In the genomic region with DNA sequence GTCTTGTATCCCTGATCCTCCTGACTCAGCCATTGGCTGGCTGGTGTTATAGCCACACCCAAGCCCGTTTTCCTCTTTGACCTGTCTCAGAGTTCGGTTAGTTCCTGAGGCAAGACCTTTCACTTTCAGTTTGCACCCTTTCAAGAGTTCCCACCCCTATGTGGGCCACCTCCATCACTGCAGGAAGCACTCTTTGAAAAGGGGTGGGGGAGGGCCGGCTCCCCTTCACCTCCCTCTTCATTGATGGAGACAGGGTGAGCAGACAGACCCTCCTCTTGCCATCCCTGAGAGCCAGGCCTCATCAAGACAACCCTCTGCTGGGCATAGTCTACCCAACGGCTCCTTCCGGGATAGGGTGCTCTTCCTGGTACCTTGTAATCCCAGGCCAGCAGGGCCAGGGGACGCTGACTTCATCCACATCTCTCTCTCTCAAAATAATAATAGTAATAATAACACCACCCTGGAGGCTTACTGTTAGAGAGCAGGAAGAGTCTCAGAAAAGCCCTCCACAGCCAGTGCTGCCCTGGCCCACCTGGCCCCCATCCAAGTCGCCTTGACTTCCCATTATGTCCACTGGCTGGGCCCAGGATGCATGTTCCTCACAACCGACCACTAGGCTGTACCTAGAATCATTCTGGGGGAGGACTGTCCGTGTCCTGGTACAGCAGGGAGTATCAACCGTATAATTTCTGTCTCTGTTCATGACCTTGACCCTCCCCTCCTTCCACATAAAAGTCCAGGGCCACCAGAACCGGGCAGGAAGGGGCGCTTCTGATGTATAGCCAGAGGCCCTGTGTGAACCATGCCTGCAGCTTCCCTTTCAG, we compare ENCODE assay signal across 8 mouse cellular contexts. TPM values are rescaled to one million over a fixed set of nuclear protein-coding genes. Genes with fewer than 3 reads are reported as not detected.
A peak's percentile ranks its signal among the peaks of the same experiment; 100 is the strongest.
DNase-seq lines count a peak whose midpoint lies in the region; ATAC-seq and TF ChIP-seq lines count a peak whose summit lies in the region.

No protein-coding gene starts in this region.

- no peak for TF ChIP-seq POLR2A in ES-Bruce4 (IDR thresholded peaks at IDR 0.05; ENCODE audit: insufficient read depth, low read length)
- TF ChIP-seq POLR2A in cortical plate, adult 2 months (IDR thresholded peaks at IDR 0.05; ENCODE audit: extremely low read depth, insufficient read depth, low read length): no peak

- no peak for TF ChIP-seq EP300 in ES-Bruce4 (IDR thresholded peaks at IDR 0.05; ENCODE audit: insufficient read depth, low read depth, low read length)

- H3K9me3 ChIP-seq in ES-Bruce4 (replicated peaks; ENCODE audit: control insufficient read depth, insufficient read depth, low read length, poor library complexity, severe bottlenecking): no peaks in the 10 kb centered on the region
- no peaks in the 10 kb centered on the region for H3K9me3 ChIP-seq in heart, embryonic 16.5 days (replicated peaks; ENCODE audit: control insufficient read depth, low read length)

- no peak for TF ChIP-seq CTCF in ES-Bruce4 (IDR thresholded peaks at IDR 0.05; ENCODE audit: low read depth, low read length)
- TF ChIP-seq CTCF in cortical plate, adult 2 months (IDR thresholded peaks at IDR 0.05; ENCODE audit: extremely low read depth, insufficient read depth, low read length): no peak

- 0 out of 2 replicates have a peak, but pooled peaks cover 3% of the 10 kb centered on the region for H3K36me3 ChIP-seq in ES-Bruce4 (ENCODE audit: control insufficient read depth, insufficient read depth, low read length, poor library complexity, severe bottlenecking)
- peaks cover 8% of the 10 kb centered on the region for H3K36me3 ChIP-seq in heart, embryonic 16.5 days (ENCODE audit: control insufficient read depth, insufficient read depth)

- DNase-seq in embryo, embryonic 10.5 days (ENCODE audit: low spot score): peak; percentile 39
- DNase-seq in embryo, embryonic 9.5 days (ENCODE audit: extremely low spot score): no peak
- peak; percentile 56 for DNase-seq in kidney, postnatal 14 days
- DNase-seq in thymus, adult 18-20 months: peak; percentile 45 to 72

- ATAC-seq in heart, embryonic 16.5 days (replicated peaks; ENCODE audit: extremely low read depth, insufficient read depth, low FRiP score): peak; percentile 25; the same call in 1 of the 2 replicates
- peak; percentile 56 for ATAC-seq in megakaryocyte progenitor cell, adult 5-6 weeks (replicated peaks; ENCODE audit: poor library complexity)

- H3K4me1 ChIP-seq in ES-Bruce4 (ENCODE audit: control insufficient read depth, insufficient read depth, low read length): peaks cover 3% of the 10 kb centered on the region
- H3K4me1 ChIP-seq in cortical plate, adult 2 months (ENCODE audit: control insufficient read depth, insufficient read depth, low read length): no peaks in the 10 kb centered on the region
- peaks cover 16% of the 10 kb centered on the region for H3K4me1 ChIP-seq in heart, embryonic 16.5 days (ENCODE audit: control insufficient read depth, insufficient read depth, low read length)

- peak overlapping the region; percentile 93 for H3K4me2 ChIP-seq in heart, embryonic 16.5 days (ENCODE audit: low read depth, low read length)

- no peaks in the 10 kb centered on the region for H3K27me3 ChIP-seq in ES-Bruce4 (ENCODE audit: control insufficient read depth, insufficient read depth, low read length, poor library complexity, severe bottlenecking)
- H3K27me3 ChIP-seq in heart, embryonic 16.5 days (ENCODE audit: control insufficient read depth, insufficient read depth, low read length): no peaks in the 10 kb centered on the region

- peak overlapping the region; percentile 76 for H3K9ac ChIP-seq in ES-Bruce4 (ENCODE audit: low read depth, poor library complexity, severe bottlenecking)
- peak overlapping the region; percentile 99 for H3K9ac ChIP-seq in heart, embryonic 16.5 days (ENCODE audit: low read length)

- peak overlapping the region; percentile 46; the same call in 1 of the 2 replicates for H3K27ac ChIP-seq in ES-Bruce4 (ENCODE audit: insufficient read depth, low read length)
- H3K27ac ChIP-seq in cortical plate, adult 2 months (ENCODE audit: insufficient read depth, low read length): peak overlapping the region; percentile 85
- H3K27ac ChIP-seq in heart, embryonic 16.5 days (ENCODE audit: low read length): peak overlapping the region; percentile 89

- 19% methylated on average over 12 of the region's 12 CpGs for WGBS in heart, embryonic 16.5 days

- H3K4me3 ChIP-seq in ES-Bruce4 (ENCODE audit: low read depth, low read length): peak overlapping the region; percentile 81
- peak overlapping the region; percentile 90 for H3K4me3 ChIP-seq in cortical plate, adult 2 months (ENCODE audit: insufficient read depth, low read length)
- H3K4me3 ChIP-seq in heart, embryonic 16.5 days (ENCODE audit: low read length): peak overlapping the region; percentile 92

RNA-seq across cellular contexts. Expression of a gene that starts 1.1 kb away (rescaled TPM):
- polyA plus RNA-seq in ES-Bruce4 (2011; ENCODE audit: insufficient read depth, insufficient read length, low read depth, missing spikeins): 66.6 and 78.1 TPM in 2 replicates
- polyA plus RNA-seq in cortical plate, adult 2 months (2012; rRNA removed): 17.3 and 19.3 TPM in 2 replicates
- 5.8 and 6.2 TPM in 2 replicates for polyA plus RNA-seq in heart, embryonic 16.5 days (2015; fragmentation: Nextera tagmentation; extraction: Ambion mirVana)
- 130 and 135 TPM in 2 replicates for total RNA-seq in megakaryocyte progenitor cell, adult 5-6 weeks (2015)
- total RNA-seq in megakaryocyte progenitor cell, adult 5-6 weeks (2017): 63.3 and 68.7 TPM in 2 replicates

RNA-seq across cellular contexts. Expression of a gene that starts 29.4 kb away (rescaled TPM):
- polyA plus RNA-seq in ES-Bruce4 (2011; ENCODE audit: insufficient read depth, insufficient read length, low read depth, missing spikeins): 17.2 and 21.9 TPM in 2 replicates
- polyA plus RNA-seq in cortical plate, adult 2 months (2012; rRNA removed): 2.4 and 2.6 TPM in 2 replicates
- polyA plus RNA-seq in heart, embryonic 16.5 days (2015; fragmentation: Nextera tagmentation; extraction: Ambion mirVana): 2.2 and 2.6 TPM in 2 replicates
- 3.4 and 3.6 TPM in 2 replicates for total RNA-seq in megakaryocyte progenitor cell, adult 5-6 weeks (2015)
- 5.3 and 6.2 TPM in 2 replicates for total RNA-seq in megakaryocyte progenitor cell, adult 5-6 weeks (2017)

RNA-seq across cellular contexts. Expression of a gene that starts 54.7 kb away (rescaled TPM):
- 11.0 and 12.4 TPM in 2 replicates for polyA plus RNA-seq in ES-Bruce4 (2011; ENCODE audit: insufficient read depth, insufficient read length, low read depth, missing spikeins)
- polyA plus RNA-seq in cortical plate, adult 2 months (2012; rRNA removed): 13.9 and 14.5 TPM in 2 replicates
- 10.0 and 12.0 TPM in 2 replicates for polyA plus RNA-seq in heart, embryonic 16.5 days (2015; fragmentation: Nextera tagmentation; extraction: Ambion mirVana)
- 2.9 and 5.3 TPM in 2 replicates for total RNA-seq in megakaryocyte progenitor cell, adult 5-6 weeks (2015)
- 16.3 and 22.1 TPM in 2 replicates for total RNA-seq in megakaryocyte progenitor cell, adult 5-6 weeks (2017)
